Mouse (Mus musculus) CH12.LX (cell line): Measurements from ENCODE around the gene Lgr6. TPM values are rescaled to one million over a fixed set of nuclear protein-coding genes. Genes with fewer than 3 reads are reported as not detected.

Experiments used
- DNase-seq: peaks from one replicate; pipeline ENCODE4 v3.0.0-alpha.2; 2013; ENCODE audit errors: extremely low read depth
- H3K27ac ChIP-seq: 2 replicates; pipeline ENCODE4 v1.5.1; 2012; ENCODE audit warnings: low read depth, mild to moderate bottlenecking, control low read depth, moderate library complexity; ENCODE audit not compliant: insufficient read depth
- H3K27me3 ChIP-seq: replicated peaks from 2 replicates; pipeline ENCODE3; 2012; ENCODE audit warnings: inconsistent platforms
- H3K36me3 ChIP-seq, 2 experiments: replicated peaks in 1 of 2; 2 replicates each; pipeline versions ENCODE3 to v1.6.1; 2012; ENCODE audit warnings: inconsistent platforms in 1 of 2, low read length in 1 of 2, mild to moderate bottlenecking in 1 of 2, mixed read lengths in 1 of 2, moderate library complexity in 1 of 2; ENCODE audit not compliant: control insufficient read depth in 1 of 2, insufficient read depth in 1 of 2
- H3K4me1 ChIP-seq, 2 experiments: 2 replicates each; pipeline ENCODE4 v1.6.1; 2012; ENCODE audit warnings: inconsistent platforms in 1 of 2, moderate library complexity in 1 of 2; ENCODE audit not compliant: insufficient read depth in 2 of 2, control insufficient read depth in 1 of 2
- H3K4me2 ChIP-seq: 2 replicates; pipeline ENCODE4 v1.6.1; 2012; ENCODE audit warnings: low read depth, mild to moderate bottlenecking, control low read depth; ENCODE audit not compliant: poor library complexity, insufficient read depth, severe bottlenecking
- H3K4me3 ChIP-seq, 3 experiments: fragments of 150-350 bp in 1 of 3; sonication (generic) in 1 of 3; replicated peaks in 1 of 3; 2 replicates each; pipeline versions ENCODE3 to v1.5.1; 2011 to 2012; ENCODE audit warnings: low read depth in 2 of 3, low read length in 2 of 3, mild to moderate bottlenecking in 2 of 3, moderate library complexity in 2 of 3, control low read depth in 1 of 3, improper control_type of control experiment in 1 of 3, inconsistent platforms in 1 of 3, mixed read lengths in 1 of 3; ENCODE audit not compliant: poor library complexity in 1 of 3
- H3K79me2 ChIP-seq: replicated peaks from 2 replicates; pipeline ENCODE4 v1.6.1; 2012; ENCODE audit warnings: mild to moderate bottlenecking, moderate library complexity; ENCODE audit not compliant: control insufficient read depth, poor library complexity, insufficient read depth, severe bottlenecking; ENCODE audit errors: extremely low read depth
- H3K9ac ChIP-seq: 2 replicates; pipeline ENCODE4 v1.6.1; 2012; ENCODE audit warnings: low read depth, mild to moderate bottlenecking, control low read depth, moderate library complexity; ENCODE audit not compliant: insufficient read depth
- H3K9me3 ChIP-seq: replicated peaks from 2 replicates; pipeline ENCODE3; 2012; ENCODE audit warnings: low read length, inconsistent platforms, mixed read lengths
- BHLHE40 ChIP-seq: IDR thresholded peaks from 2 replicates; pipeline ENCODE4 v1.6.1; 2011; ENCODE audit warnings: mild to moderate bottlenecking, low read depth, low read length, improper control_type of control experiment
- CHD2 ChIP-seq: IDR thresholded peaks from 2 replicates; pipeline ENCODE4 v1.6.1; 2011; ENCODE audit warnings: low read length, improper control_type of control experiment
- CTCF ChIP-seq, 2 experiments: IDR thresholded peaks in 1 of 2; conservative IDR thresholded peaks in 1 of 2; 2 replicates each; pipeline ENCODE4 v1.5.1; 2011 to 2012; ENCODE audit warnings: low read depth in 2 of 2, low read length in 2 of 2, improper control_type of control experiment in 1 of 2, inconsistent platforms in 1 of 2, mild to moderate bottlenecking in 1 of 2, moderate library complexity in 1 of 2
- E2F4 ChIP-seq: IDR thresholded peaks from 2 replicates; pipeline ENCODE4 v1.6.1; 2011; ENCODE audit warnings: low read depth, low read length, improper control_type of control experiment; ENCODE audit not compliant: insufficient replicate concordance
- GABPA ChIP-seq: IDR thresholded peaks from 2 replicates; pipeline ENCODE4 v1.6.1; 2012; ENCODE audit warnings: low read depth, low read length, improper control_type of control experiment, inconsistent platforms; ENCODE audit not compliant: insufficient replicate concordance
- HCFC1 ChIP-seq: IDR thresholded peaks from 2 replicates; pipeline ENCODE4 v1.6.1; 2012; ENCODE audit warnings: low read depth, mild to moderate bottlenecking, inconsistent platforms, low read length, improper control_type of control experiment
- JUN ChIP-seq: IDR thresholded peaks from 2 replicates; pipeline ENCODE4 v1.6.1; 2011; ENCODE audit warnings: low read depth, mild to moderate bottlenecking, low read length, improper control_type of control experiment, moderate library complexity; ENCODE audit not compliant: insufficient read depth
- KAT2A ChIP-seq: IDR thresholded peaks from 2 replicates; pipeline ENCODE4 v1.6.1; 2012; ENCODE audit warnings: low read length, improper control_type of control experiment, inconsistent platforms; ENCODE audit not compliant: insufficient replicate concordance
- MAZ ChIP-seq: IDR thresholded peaks from 2 replicates; pipeline ENCODE4 v1.6.1; 2012; ENCODE audit warnings: low read depth, mild to moderate bottlenecking, inconsistent platforms, low read length, improper control_type of control experiment, moderate library complexity
- MXI1 ChIP-seq: IDR thresholded peaks from 2 replicates; pipeline ENCODE4 v1.6.1; 2011; ENCODE audit warnings: mild to moderate bottlenecking, low read depth, low read length, improper control_type of control experiment
- MYC ChIP-seq: IDR thresholded peaks from 2 replicates; pipeline ENCODE4 v1.6.1; 2011; ENCODE audit warnings: low read depth, mild to moderate bottlenecking, improper control_type of control experiment, low read length
- NELFE ChIP-seq: IDR thresholded peaks from 2 replicates; pipeline ENCODE4 v1.6.1; 2011; ENCODE audit warnings: low read depth, low read length, improper control_type of control experiment
- PAX5 ChIP-seq: IDR thresholded peaks from 2 replicates; pipeline ENCODE4 v1.6.1; 2012; ENCODE audit warnings: low read length, inconsistent platforms, mixed read lengths
- RAD21 ChIP-seq: IDR thresholded peaks from 2 replicates; pipeline ENCODE4 v1.6.1; 2011; ENCODE audit warnings: low read depth, mild to moderate bottlenecking, low read length, improper control_type of control experiment, moderate library complexity
- RCOR1 ChIP-seq: conservative IDR thresholded peaks from 2 replicates; pipeline ENCODE4 v1.6.1; 2012; ENCODE audit warnings: low read depth, mild to moderate bottlenecking, inconsistent platforms, low read length, improper control_type of control experiment
- SIN3A ChIP-seq: IDR thresholded peaks from 2 replicates; pipeline ENCODE4 v1.6.1; 2012; ENCODE audit warnings: low read length, improper control_type of control experiment, inconsistent platforms
- SMC3 ChIP-seq: IDR thresholded peaks from 2 replicates; pipeline ENCODE4 v1.6.1; 2011; ENCODE audit warnings: low read depth, low read length, improper control_type of control experiment
- UBTF ChIP-seq: IDR thresholded peaks from 2 replicates; pipeline ENCODE4 v1.6.1; 2012; ENCODE audit warnings: low read depth, mild to moderate bottlenecking, inconsistent platforms, low read length, improper control_type of control experiment, moderate library complexity
- ZC3H11A ChIP-seq: IDR thresholded peaks from 2 replicates; pipeline ENCODE4 v1.6.1; 2012; ENCODE audit warnings: low read depth, mild to moderate bottlenecking, inconsistent platforms, low read length, improper control_type of control experiment
- ZMIZ1 ChIP-seq: IDR thresholded peaks from 2 replicates; pipeline ENCODE4 v1.6.1; 2012; ENCODE audit warnings: low read depth, mild to moderate bottlenecking, inconsistent platforms, low read length, improper control_type of control experiment
- dilution Hi-C: fragments of 300-500 bp; cut with MboI; formaldehyde crosslinking; loops from 2 replicates; pipeline ENCODE4 v1.14.3; 2020; ENCODE audit warnings: low sequenced_read_pairs; ENCODE audit not compliant: extremely low pct_unique_long_range_greater_than_20kb, extremely low pct_ligation_motif_present
- in situ Hi-C: fragments of 300-500 bp; cut with MboI; formaldehyde crosslinking; loops from 3 replicates; pipeline ENCODE4 v1.14.3; 2019; ENCODE audit warnings: low sequenced_read_pairs, low pct_ligation_motif_present, low pct_unique_long_range_greater_than_20kb, mixed read lengths
- polyA plus RNA-seq: library from polyadenylated mRNA; unstranded; fragments of >175 nt; gene quantifications from 2 replicates; pipeline ENCODE4 v1.2.1, GENCODE M21; 2012; ENCODE audit warnings: low read depth; ENCODE audit not compliant: insufficient read length
- total RNA-seq, 2 experiments: library from RNA; depleted of rRNA; stranded (reverse); fragments of 300-350 nt in 1 of 2; fragments of >200 nt in 1 of 2; gene quantifications; 2 replicates each; pipeline ENCODE4 v1.2.3; 2012 to 2014

The Lgr6 gene
- total and polyA plus RNA-seq, 3 experiments, result 0.07 to 0.17 (median 0.16) TPM

GRCm38 (mm10) chr1:134955637-134956176 is 149.4 kb downstream of the Lgr6 start, which contains the start of gene Ppp1r12b (continued):
- TF ChIP-seq UBTF (no peak), SMC3 (no peak), GABPA (no peak; the same call in 1 of the 2 replicates), KAT2A (peak; percentile 89; the same call in 1 of the 2 replicates), PAX5 (no peak), E2F4 (no peak), RAD21 (no peak), NELFE (peak; percentile 76), MAZ (peak; percentile 40; the same call in 1 of the 2 replicates)

GRCm38 (mm10) chr1:134955050-134955636 is 149.9 kb downstream of the Lgr6 start:
- dilution Hi-C loops, result no loop called here
- no peak overlapping the region for H3K27ac ChIP-seq

DNA sequence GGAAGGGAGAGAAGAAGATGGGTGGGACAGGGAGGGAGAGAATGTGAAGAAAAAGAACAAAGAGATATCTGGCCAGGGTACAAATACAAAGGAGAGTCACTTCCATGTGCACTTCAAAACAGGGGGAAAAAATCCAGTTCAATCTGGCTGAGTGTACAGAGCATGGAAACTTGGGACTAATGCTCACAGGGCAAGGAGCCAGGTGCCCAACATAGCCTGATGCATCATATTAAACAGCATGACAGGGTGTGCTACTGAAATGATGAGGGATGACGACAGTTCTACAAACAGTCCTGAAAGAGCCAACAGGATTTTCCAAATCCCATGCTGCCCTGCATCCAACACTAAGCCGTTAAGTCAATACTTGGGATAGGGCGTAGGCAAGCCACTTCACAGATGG is 155.1 kb downstream of the Lgr6 start:
- dilution Hi-C loops (no loop called here), in situ Hi-C loops (no loop called here)
- no peak overlapping the region for H3K4me2 ChIP-seq
- H3K36me3 ChIP-seq, result peaks cover 0 to 4% of the 10 kb centered on the region in 2 experiments
- DNase-seq, result no peak
- H3K27me3 ChIP-seq, result no peaks in the 10 kb centered on the region
- no peak overlapping the region for H3K27ac ChIP-seq
- no peak for TF ChIP-seq E2F4
- TF ChIP-seq BHLHE40, result no peak
- no peak for TF ChIP-seq RCOR1
- TF ChIP-seq CTCF (conservative IDR thresholded peaks at IDR 0.05 in 1 of 2, IDR thresholded peaks at IDR 0.05 in 1 of 2; ENCODE audit: low read depth in 2 of 2, low read length in 2 of 2), result no peak
- TF ChIP-seq JUN, result no peak
- TF ChIP-seq ZMIZ1, result no peak
- no peak for TF ChIP-seq HCFC1
- no peak for TF ChIP-seq CHD2
- TF ChIP-seq SIN3A, result no peak
- TF ChIP-seq KAT2A, result no peak
- no peak for TF ChIP-seq MYC
- no peak for TF ChIP-seq ZC3H11A
- no peak overlapping the region for H3K4me3 ChIP-seq
- H3K9me3 ChIP-seq, result no peaks in the 10 kb centered on the region
- no peaks in the 10 kb centered on the region for H3K79me2 ChIP-seq
- peaks cover 2 to 4% of the 10 kb centered on the region in 2 experiments for H3K4me1 ChIP-seq
- no peak overlapping the region for H3K9ac ChIP-seq

More at GRCm38 (mm10) chr1:134955050-134955636, 149.9 kb downstream of the Lgr6 start:
- Histone ChIP-seq H3K4me1 (peaks cover 2 to 14% of the 10 kb centered on the region in 2 experiments), H3K36me3 (peaks cover 0 to 2% of the 10 kb centered on the region in 2 experiments), H3K9ac (peak overlapping the region; percentile 51; the same call in 1 of the 2 replicates), H3K4me3 (peak overlapping the region; percentile 76 to 80 (median 76)), H3K27me3 (peaks cover 14% of the 10 kb centered on the region), H3K9me3 (peaks cover 3% of the 10 kb centered on the region), H3K4me2 (peak overlapping the region; percentile 82), H3K79me2 (no peaks in the 10 kb centered on the region)
- TF ChIP-seq RAD21 (no peak), MXI1 (no peak), SIN3A (peak; percentile 17; the same call in 1 of the 2 replicates), MAZ (no peak), ZC3H11A (no peak)
- peak; percentile 24 for DNase-seq
- in situ Hi-C loops, result no loop called here
